Mouse (Mus musculus) c-Kit-negative CD71-positive TER-119-positive erythroid progenitor cells, embryonic 14.5 days (primary cell): ENCODE data around the gene Olfr1137.

ENCODE experiments used
- DNase-seq: peaks from one replicate; pipeline ENCODE4 v3.0.0-alpha.2; 2013; ENCODE audit warnings: low read depth, low spot score

Olfr1137 gene

DNA sequence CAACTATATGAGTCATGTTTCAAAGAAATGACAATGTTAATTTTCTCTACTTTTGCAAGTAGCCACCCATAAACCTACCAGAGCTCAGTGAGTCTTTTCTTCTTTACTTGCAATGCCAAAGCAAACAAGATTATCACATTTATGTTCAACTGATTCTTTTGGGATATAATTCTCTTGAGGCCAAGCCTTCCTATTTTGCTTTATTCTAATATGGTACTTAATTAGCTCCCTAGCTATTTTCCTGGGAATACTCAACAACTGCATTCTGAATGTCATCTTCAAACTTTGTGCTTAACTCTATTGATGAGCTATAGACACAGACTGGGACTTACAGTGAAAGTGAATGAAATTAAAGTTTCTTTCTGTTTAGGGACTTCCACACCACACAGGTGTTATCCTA, at the start of gene Olfr1137:
Gene Olfr1137 (minus strand): TSS at position 101 of the 400 bp plus-strand sequence.
- no peak for DNase-seq

DNA sequence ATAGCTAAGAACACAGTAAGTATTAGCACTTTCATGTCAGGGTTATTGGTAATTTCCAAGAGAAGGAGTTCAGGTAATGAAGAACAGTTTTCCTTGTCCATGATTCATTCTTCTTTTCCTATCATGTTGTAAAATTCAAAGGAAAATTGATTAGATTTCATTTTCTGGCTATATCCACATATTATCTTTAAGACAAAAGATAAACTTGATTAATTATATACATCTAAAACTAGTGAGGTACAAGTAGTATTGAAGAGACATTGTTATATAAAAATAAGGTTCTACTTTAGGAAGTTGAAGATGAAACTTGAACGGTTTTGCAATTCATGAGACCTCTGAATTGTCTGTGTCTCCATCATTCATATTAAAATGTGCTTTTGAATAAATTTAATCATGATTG, 40.9 kb upstream of the Olfr1137 start, which contains the start of gene Olfr1141:
Gene Olfr1141 (minus strand): TSS at position 101 of the 400 bp plus-strand sequence.
- no peak for DNase-seq

DNA sequence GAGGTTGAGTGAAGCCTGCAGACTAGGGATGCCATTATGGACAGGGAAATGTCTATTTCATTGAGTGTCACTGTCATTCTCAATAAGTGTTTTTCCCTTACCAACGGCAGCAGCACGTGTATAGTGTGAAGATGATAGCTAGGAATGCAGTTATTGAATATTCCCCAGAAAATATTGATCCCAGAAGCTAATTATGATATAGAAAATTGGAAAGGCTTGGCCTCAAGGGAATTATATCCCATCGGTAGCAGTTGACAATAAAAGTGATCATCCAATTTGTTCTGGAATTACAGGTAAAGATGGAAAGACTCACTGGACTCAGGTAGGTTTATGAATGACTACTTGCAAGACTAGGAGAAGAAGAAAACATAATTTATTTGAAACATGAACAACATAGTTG, 30.5 kb upstream of the Olfr1137 start, which contains the start of gene Olfr1140:
Gene Olfr1140 (plus strand): TSS at position 301 of the 400 bp plus-strand sequence.
- no peak for DNase-seq

DNA sequence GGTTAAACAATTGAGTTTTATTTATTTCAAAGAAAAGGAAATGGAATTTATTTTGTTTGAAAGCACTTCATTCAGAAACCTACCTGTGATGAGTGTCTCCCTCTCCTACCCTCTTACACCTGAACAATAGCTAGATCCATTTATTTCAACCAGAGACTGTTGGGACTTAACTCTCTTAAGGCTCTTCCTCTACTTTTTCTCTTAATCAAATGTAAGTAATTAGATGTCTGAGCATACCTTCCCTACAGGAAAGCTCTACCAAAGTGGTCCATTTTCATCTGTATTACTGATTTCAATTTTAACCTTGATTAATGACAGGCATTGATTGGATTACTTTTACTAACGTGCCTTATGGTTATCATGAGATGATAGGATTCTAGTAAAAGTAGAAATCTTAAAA, 26.9 kb upstream of the Olfr1137 start, which contains the start of gene Olfr1138:
Gene Olfr1138 (minus strand): TSS at position 101 of the 400 bp plus-strand sequence.
- no peak for DNase-seq

DNA sequence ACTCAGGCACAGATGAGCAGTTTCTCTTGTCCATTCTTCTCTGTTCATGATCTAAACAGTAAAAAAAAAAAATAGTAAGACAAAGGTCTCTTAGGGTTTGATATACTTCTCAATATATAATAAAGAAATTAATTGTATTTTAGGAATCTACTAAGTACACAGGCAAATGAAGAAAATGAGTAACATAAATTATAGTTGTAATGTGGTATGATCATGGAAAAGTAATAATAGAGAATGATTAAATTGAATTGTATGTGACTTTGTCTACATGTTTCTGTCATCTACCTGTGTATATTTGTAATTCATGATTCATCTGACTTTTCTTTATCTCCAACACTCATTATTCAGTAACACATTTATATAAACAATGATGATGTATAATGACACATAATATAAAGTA, 19.1 kb downstream of the Olfr1137 start, which contains the start of gene Olfr1136:
Gene Olfr1136 (minus strand): TSS at position 101 of the 400 bp plus-strand sequence.
- DNase-seq, result no peak

DNA sequence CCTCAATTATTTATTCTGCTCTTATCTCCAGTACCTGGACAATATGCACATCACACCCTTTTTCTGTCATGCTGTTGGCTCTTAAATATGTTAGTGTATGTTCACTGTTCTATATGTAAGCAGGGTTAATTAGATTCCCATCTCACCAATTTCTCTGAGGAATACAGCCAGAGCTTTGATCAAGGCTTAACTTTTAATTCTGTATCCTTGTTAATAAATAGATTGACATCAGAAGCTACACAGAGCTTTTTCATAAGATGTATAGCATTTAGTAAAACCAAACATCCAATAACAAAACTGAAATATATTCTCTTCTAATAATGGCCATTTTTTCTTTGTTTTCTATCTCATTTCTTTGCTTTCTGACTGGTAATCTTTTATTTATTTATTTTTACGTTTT, 39.4 kb downstream of the Olfr1137 start, which contains the start of gene Olfr1135:
Gene Olfr1135 (minus strand): TSS at position 101 of the 400 bp plus-strand sequence.
- no peak for DNase-seq
